Mouse (Mus musculus) C2C12 (cell line): ENCODE measurements at regions not wholly inside any gene's neighbourhood (a gene's known extent, or its start where the extent isn't known, plus 50 kb on each side); places are given as distances from the start of the nearest gene placed in this dataset.
A peak's percentile ranks its signal among the peaks of the same experiment; 100 is the strongest.

ENCODE experiments used
- CEBPB ChIP-seq: IDR thresholded peaks from one replicate; pipeline ENCODE4 v1.6.1; 2011; ENCODE audit warnings: low read depth, mild to moderate bottlenecking, control low read depth, moderate library complexity
- CTCF ChIP-seq: IDR thresholded peaks from one replicate; pipeline ENCODE4 v1.5.1; 2011; ENCODE audit not compliant: control insufficient read depth, insufficient read depth, insufficient read length
- MAX ChIP-seq: IDR thresholded peaks from one replicate; pipeline ENCODE4 v1.6.1; 2011; ENCODE audit warnings: mild to moderate bottlenecking, control low read depth
- MYOD1 ChIP-seq: IDR thresholded peaks from one replicate; pipeline ENCODE4 v1.6.1; 2011; ENCODE audit warnings: low read depth; ENCODE audit not compliant: control insufficient read depth, insufficient read length
- USF1 ChIP-seq: IDR thresholded peaks from one replicate; pipeline ENCODE4 v1.6.1; 2011; ENCODE audit warnings: low read depth, mild to moderate bottlenecking, control low read depth, moderate library complexity

DNA sequence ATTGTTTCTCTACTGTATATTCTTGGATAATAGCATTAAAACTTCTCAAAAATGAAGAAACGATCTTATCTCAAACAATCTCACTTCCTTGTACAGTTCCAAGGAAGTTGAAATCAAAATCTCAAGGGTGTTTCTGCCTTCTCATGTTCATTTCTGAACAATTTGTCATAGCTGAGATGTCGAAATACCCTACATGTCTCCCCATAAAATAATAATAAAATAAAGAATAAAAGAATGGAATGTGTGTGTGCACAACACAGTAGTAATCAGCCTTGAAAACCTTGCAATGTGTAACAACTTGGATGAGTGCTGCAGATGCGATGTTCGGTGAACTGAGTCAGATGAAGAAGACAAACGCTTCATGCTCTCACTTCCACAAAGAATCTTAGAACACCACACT is 71.4 kb upstream of the Cyp1b1 start:
- TF ChIP-seq CTCF: no peak
- TF ChIP-seq USF1: no peak
- peak; percentile 79 for TF ChIP-seq CEBPB
- no peak for TF ChIP-seq MYOD1
- no peak for TF ChIP-seq MAX
